Mouse (Mus musculus): ENCODE results near the gene 9230104L09Rik. TPM values are rescaled to one million over a fixed set of nuclear protein-coding genes. Genes with fewer than 3 reads are reported as not detected.

9230104L09Rik gene
- total RNA-seq, 1 experiment from 2014 or later, result not detected

Other genes with a start within 250 kb of the 9230104L09Rik start
- 21.9 and 39.3 TPM in 2 replicates for gene Nxt1, start 192.4 kb downstream of the 9230104L09Rik start, total RNA-seq (2017)
- gene Gzf1, start 184.0 kb downstream of the 9230104L09Rik start, total RNA-seq (2017), result 17.4 and 22.4 TPM in 2 replicates
- 1.4 and 2.9 TPM in 2 replicates for gene Napb, start 132.6 kb downstream of the 9230104L09Rik start, total RNA-seq (2017)
- gene Cstl1, start 114.7 kb downstream of the 9230104L09Rik start, total RNA-seq (2017), result not detected in 2 replicates
- not detected in 2 replicates for gene Cst11, start 93.5 kb downstream of the 9230104L09Rik start, total RNA-seq (2017)
- gene 8030411F24Rik, start 83.0 kb downstream of the 9230104L09Rik start, total RNA-seq (2017), result not detected in 2 replicates
- not detected in 2 replicates for gene Cst12, start 75.7 kb downstream of the 9230104L09Rik start, total RNA-seq (2017)
- not detected in 2 replicates for gene Cst8, start 66.3 kb downstream of the 9230104L09Rik start, total RNA-seq (2017)
- gene Cst13, start 45.0 kb downstream of the 9230104L09Rik start, total RNA-seq (2017), result not detected in 2 replicates
- not detected in 2 replicates for gene Cst9, start 29.9 kb downstream of the 9230104L09Rik start, total RNA-seq (2017)
- 200 and 303 TPM in 2 replicates for gene Cst3, start 10.7 kb upstream of the 9230104L09Rik start, total RNA-seq (2017)
- gene Gm1330, start 138.2 kb upstream of the 9230104L09Rik start, total RNA-seq (2017), result not detected in 2 replicates
- gene Gm10750, start 152.2 kb upstream of the 9230104L09Rik start, total RNA-seq (2017), result not detected in 2 replicates

All from hematopoietic stem cell, adult 5-6 weeks (primary cell).